Mouse (Mus musculus) left cerebral cortex, postnatal 10 days (tissue): ENCODE measurements around the gene Mtus2. TPM values are rescaled to one million over a fixed set of nuclear protein-coding genes. Genes with fewer than 3 reads are reported as not detected.

Experiments used
- DNase-seq, 2 experiments: peaks; one replicate each; pipeline ENCODE4 v3.0.0; 2021 to 2022; ENCODE audit warnings: low spot score in 2 of 2, mixed read lengths in 1 of 2; ENCODE audit errors: extremely low spot score in 1 of 2
- intact Hi-C: fragments of 180-260 bp; cut with DNase I; formaldehyde crosslinking; loops from one replicate; pipeline ENCODE4 v1.15.1; 2025
- total RNA-seq, 2 experiments: library from RNA; stranded (reverse); gene quantifications; 2 replicates each; pipeline ENCODE4 v1.2.3; 2021

Gene Mtus2
- total RNA-seq, 2 experiments from 2014 or later, result 43.2 to 44.3 TPM

GRCm38 (mm10) chr5:148239067-148239466, 281.9 kb downstream of the Mtus2 start:
- intact Hi-C loops, result loop anchor here (10.0 kb wide), 1 partner anchor 154 kb away; no protein-coding TSS in a partner anchor
- peak in 1 of 2 experiments; percentile 48 for DNase-seq

GRCm38 (mm10) chr5:148239757-148240156, 282.6 kb downstream of the Mtus2 start:
- intact Hi-C loops, result loop anchor here (5.0 to 10.0 kb wide), 3 partner anchors 155 to 365 kb away; partner anchors contain the start of gene Mtus2
- DNase-seq, result no peak

- intact Hi-C loops, result loop anchor here (5.0 to 10.0 kb wide), 2 partner anchors 285 to 367 kb away; partner anchors contain the start of gene Mtus2
- peak; percentile 74 to 76 for DNase-seq
Measured at GRCm38 (mm10) chr5:148241932-148242331, 284.8 kb downstream of the Mtus2 start.

GRCm38 (mm10) chr5:148244471-148244870, 287.4 kb downstream of the Mtus2 start:
- no peak for DNase-seq
- intact Hi-C loops, result loop anchor here (5.0 to 10.0 kb wide), 2 partner anchors 287 to 370 kb away; partner anchors contain the start of gene Mtus2

- DNase-seq, result no peak
- intact Hi-C loops, result loop anchor here (10.0 kb wide), 1 partner anchor 371 kb away; no protein-coding TSS in a partner anchor
Measured at GRCm38 (mm10) chr5:148245386-148245785, 288.3 kb downstream of the Mtus2 start.

GRCm38 (mm10) chr5:148248236-148248635, 291.1 kb downstream of the Mtus2 start:
- intact Hi-C loops, result loop anchor here (10.0 kb wide), 1 partner anchor 373 kb away; no protein-coding TSS in a partner anchor
- DNase-seq, result no peak

- DNase-seq, result no peak
- intact Hi-C loops, result no loop called here
Measured at GRCm38 (mm10) chr5:148251847-148252246, 294.7 kb downstream of the Mtus2 start.

GRCm38 (mm10) chr5:148262016-148262415, 304.9 kb downstream of the Mtus2 start:
- intact Hi-C loops, result no loop called here
- no peak for DNase-seq

- DNase-seq, result peak; percentile 46 to 53
- intact Hi-C loops, result no loop called here
Measured at GRCm38 (mm10) chr5:148264819-148265707, 307.9 kb downstream of the Mtus2 start.

- DNase-seq, result no peak
- intact Hi-C loops, result no loop called here
Measured at GRCm38 (mm10) chr5:148266841-148267240, 309.7 kb downstream of the Mtus2 start.

- no peak for DNase-seq
- intact Hi-C loops, result no loop called here
Measured at GRCm38 (mm10) chr5:148267446-148267845, 310.3 kb downstream of the Mtus2 start.

GRCm38 (mm10) chr5:148272065-148272464, 314.9 kb downstream of the Mtus2 start:
- intact Hi-C loops, result no loop called here
- DNase-seq, result no peak

- intact Hi-C loops, result no loop called here
Measured at GRCm38 (mm10) chr5:148272771-148273170, 315.7 kb downstream of the Mtus2 start.

GRCm38 (mm10) chr5:148278233-148278632, 321.1 kb downstream of the Mtus2 start:
- intact Hi-C loops, result no loop called here
- no peak for DNase-seq

More at GRCm38 (mm10) chr5:148272771-148273170, 315.7 kb downstream of the Mtus2 start:
- DNase-seq, result no peak

- DNase-seq, result no peak
- intact Hi-C loops, result no loop called here
Measured at GRCm38 (mm10) chr5:148280321-148280720, 323.2 kb downstream of the Mtus2 start.

GRCm38 (mm10) chr5:148282093-148282492, 325.0 kb downstream of the Mtus2 start:
- intact Hi-C loops, result no loop called here

GRCm38 (mm10) chr5:148282631-148283030, 325.5 kb downstream of the Mtus2 start:
- DNase-seq, result no peak
- intact Hi-C loops, result no loop called here

More at GRCm38 (mm10) chr5:148282093-148282492, 325.0 kb downstream of the Mtus2 start:
- DNase-seq, result no peak

GRCm38 (mm10) chr5:148283177-148283576, 326.1 kb downstream of the Mtus2 start:
- intact Hi-C loops, result no loop called here
- no peak for DNase-seq

GRCm38 (mm10) chr5:148283584-148283983, 326.5 kb downstream of the Mtus2 start:
- peak in 1 of 2 experiments; percentile 56 for DNase-seq
- intact Hi-C loops, result no loop called here

- intact Hi-C loops, result no loop called here
- DNase-seq, result no peak
Measured at GRCm38 (mm10) chr5:148287529-148287928, 330.4 kb downstream of the Mtus2 start.
